Mouse (Mus musculus) stomach, embryonic 16.5 days (tissue): Measurements from ENCODE around the gene Fbxw8. TPM values are rescaled to one million over a fixed set of nuclear protein-coding genes. Genes with fewer than 3 reads are reported as not detected.
A peak's percentile ranks its signal among the peaks of the same experiment; 100 is the strongest.

Source experiments
- ATAC-seq: fragments of 200-750 bp; cut with Nextera tagmentation; 2 replicates; pipeline ENCODE4 v1.8.0; 2017; ENCODE audit warnings: moderate number of reproducible peaks, moderate TSS enrichment; ENCODE audit not compliant: insufficient read depth, low FRiP score
- H3K27ac ChIP-seq: fragments of 300-500 bp; sonication (generic); 2 replicates; pipeline ENCODE4 v1.5.1; 2014; ENCODE audit warnings: low read length
- H3K27me3 ChIP-seq: fragments of 300-500 bp; sonication (generic); 2 replicates; pipeline ENCODE4 v1.6.1; 2014; ENCODE audit warnings: low read length, control low read depth, mixed read lengths; ENCODE audit not compliant: control insufficient read depth, insufficient read depth
- H3K36me3 ChIP-seq: fragments of 300-500 bp; sonication (generic); 2 replicates; pipeline ENCODE4 v1.6.1; 2014; ENCODE audit warnings: low read length; ENCODE audit not compliant: control insufficient read depth, insufficient read depth
- H3K4me1 ChIP-seq: fragments of 300-500 bp; sonication (generic); 2 replicates; pipeline ENCODE4 v1.6.1; 2014; ENCODE audit warnings: low read length, control low read depth, mixed read lengths; ENCODE audit not compliant: control insufficient read depth, insufficient read depth
- H3K4me2 ChIP-seq: fragments of 300-500 bp; sonication (generic); 2 replicates; pipeline ENCODE4 v1.6.1; 2014; ENCODE audit warnings: low read depth, low read length, mixed read lengths
- H3K4me3 ChIP-seq: fragments of 300-500 bp; sonication (generic); replicated peaks from 2 replicates; pipeline ENCODE4 v1.5.1; 2014; ENCODE audit warnings: mild to moderate bottlenecking, low read length
- H3K9ac ChIP-seq: fragments of 300-500 bp; sonication (generic); 2 replicates; pipeline ENCODE4 v1.6.1; 2014; ENCODE audit warnings: low read length
- H3K9me3 ChIP-seq: fragments of 300-500 bp; sonication (generic); replicated peaks from 2 replicates; pipeline ENCODE4 v1.6.1; 2016; ENCODE audit warnings: low read length, control low read depth; ENCODE audit not compliant: control insufficient read depth
- WGBS: fragments of 180-500 bp; shearing (Covaris S2); extraction: QIAGEN DNeasy Blood & Tissue Kit; methylation state at CpG from one replicate; pipeline ENCODE4 v1.1.7; 2014; 5-methylcytosine and 5-hydroxymethylcytosine counted together
- polyA plus RNA-seq: library from polyadenylated mRNA; unstranded; fragments of >200 nt; fragmentation: Nextera tagmentation; extraction: Ambion mirVana; gene quantifications from 2 replicates; pipeline ENCODE4 v1.2.1, GENCODE M21; 2015

The Fbxw8 gene
- polyA plus RNA-seq, 1 experiment from 2014 or later, result 16.5 TPM

DNA sequence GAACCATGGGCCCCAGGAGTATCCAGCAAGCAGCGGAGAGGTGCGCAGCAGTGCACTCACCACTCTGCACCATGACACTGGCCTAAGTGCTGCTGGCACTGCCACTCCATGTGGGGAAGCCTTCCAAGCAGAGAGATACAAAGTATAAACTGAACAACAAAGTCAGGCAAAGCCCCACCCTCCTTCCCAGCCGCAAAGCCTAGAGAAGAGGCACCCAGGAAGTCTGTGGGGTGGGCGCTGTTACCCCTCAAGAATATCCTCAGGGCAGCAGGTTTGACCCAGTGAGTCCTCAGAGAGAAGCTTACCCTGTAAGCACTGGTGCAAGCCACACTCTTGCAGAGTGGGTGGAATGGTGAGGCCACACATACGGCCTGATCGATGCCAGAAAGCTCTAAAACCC, 65.2 kb downstream of the Fbxw8 start:
- Histone ChIP-seq H3K4me1 (peaks cover 9% of the 10 kb centered on the region), H3K4me2 (no peak overlapping the region), H3K4me3 (no peak overlapping the region), H3K9ac (no peak overlapping the region), H3K27ac (no peak overlapping the region), H3K36me3 (peaks cover 20% of the 10 kb centered on the region), H3K9me3 (no peaks in the 10 kb centered on the region), H3K27me3 (no peaks in the 10 kb centered on the region)
- 96% methylated on average over 6 of the region's 6 CpGs for WGBS
- no peak for ATAC-seq

DNA sequence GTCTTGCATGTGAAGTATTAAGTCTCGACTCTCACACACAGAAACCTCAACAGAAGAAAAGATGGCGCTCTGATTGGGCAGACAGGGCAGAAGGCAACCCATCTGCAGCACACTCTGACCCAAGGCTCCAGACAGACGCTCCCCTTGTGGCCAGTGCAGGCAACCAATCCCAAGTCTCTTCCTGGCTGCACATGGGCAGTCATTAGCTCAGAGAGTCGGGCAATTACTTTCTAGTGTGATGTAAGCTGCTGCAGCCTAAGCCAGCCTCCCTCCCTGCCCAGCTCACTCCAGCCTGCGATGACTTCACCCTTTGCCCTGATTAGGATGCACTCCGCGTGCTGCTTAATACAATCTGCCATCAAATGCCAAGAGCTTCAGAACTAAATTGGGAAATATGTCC, 66.2 kb downstream of the Fbxw8 start:
- 63% methylated on average over 7 of the region's 7 CpGs for WGBS
- H3K9ac ChIP-seq, result no peak overlapping the region

DNA sequence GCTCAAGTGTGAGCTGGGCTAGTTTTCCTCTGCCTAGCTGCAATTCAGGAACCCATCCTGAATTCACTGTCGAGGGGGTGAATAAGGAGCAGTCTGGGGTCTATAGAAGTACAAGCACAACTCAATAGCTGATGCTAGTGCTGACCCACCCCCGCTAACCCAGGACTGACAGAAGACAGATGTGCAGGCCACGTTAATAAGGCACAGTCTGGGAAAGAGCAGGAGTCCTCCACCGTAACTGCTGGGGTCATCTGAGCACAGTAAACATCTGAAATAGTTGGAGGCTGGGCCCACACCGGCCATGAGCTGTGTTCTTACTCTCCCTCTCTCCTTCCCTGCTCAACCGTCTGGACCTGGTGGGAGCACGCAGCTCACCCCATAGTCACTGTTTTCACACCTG, 68.3 kb downstream of the Fbxw8 start:
- WGBS, result 25% methylated on average over 7 of the region's 7 CpGs
- H3K27me3 ChIP-seq, result no peaks in the 10 kb centered on the region

More for the DNA sequence above, 66.2 kb downstream of the Fbxw8 start:
- Histone ChIP-seq H3K4me3 (no peak overlapping the region), H3K36me3 (peaks cover 20% of the 10 kb centered on the region), H3K4me2 (no peak overlapping the region), H3K27ac (no peak overlapping the region; the same call in 1 of the 2 replicates), H3K4me1 (peaks cover 14% of the 10 kb centered on the region), H3K9me3 (no peaks in the 10 kb centered on the region), H3K27me3 (no peaks in the 10 kb centered on the region)
- peak; percentile 54 for ATAC-seq

DNA sequence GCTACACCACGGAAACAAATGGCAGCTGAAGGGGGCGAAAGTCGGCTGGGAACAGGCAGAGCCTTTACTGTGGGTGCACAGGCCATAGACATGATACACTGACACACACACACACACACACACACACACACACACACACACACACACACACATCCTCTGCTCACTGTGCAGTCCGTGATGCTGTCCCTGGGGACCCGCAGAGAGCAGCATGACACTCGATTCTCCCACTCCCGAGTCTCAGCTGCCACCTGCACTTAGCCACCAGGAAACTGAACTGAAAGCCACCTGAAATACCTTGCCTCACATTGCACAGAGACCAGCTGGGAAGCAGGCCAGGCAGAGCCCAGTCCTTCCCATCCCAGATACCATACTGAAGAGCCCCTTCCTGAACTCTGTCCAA, 70.0 kb downstream of the Fbxw8 start:
- ATAC-seq, result no peak
- Histone ChIP-seq H3K4me3 (no peak overlapping the region), H3K36me3 (no peaks in the 10 kb centered on the region), H3K9ac (no peak overlapping the region), H3K4me1 (peaks cover 27% of the 10 kb centered on the region), H3K4me2 (no peak overlapping the region), H3K27ac (no peak overlapping the region), H3K27me3 (no peaks in the 10 kb centered on the region), H3K9me3 (no peaks in the 10 kb centered on the region)
- 77% methylated on average over 7 of the region's 7 CpGs for WGBS

More for the DNA sequence above, 68.3 kb downstream of the Fbxw8 start:
- Histone ChIP-seq H3K4me2 (no peak overlapping the region), H3K27ac (peak overlapping the region; percentile 29; the same call in 1 of the 2 replicates), H3K36me3 (peaks cover 12% of the 10 kb centered on the region), H3K4me3 (no peak overlapping the region), H3K4me1 (peaks cover 27% of the 10 kb centered on the region), H3K9ac (no peak overlapping the region), H3K9me3 (no peaks in the 10 kb centered on the region)
- no peak for ATAC-seq

DNA sequence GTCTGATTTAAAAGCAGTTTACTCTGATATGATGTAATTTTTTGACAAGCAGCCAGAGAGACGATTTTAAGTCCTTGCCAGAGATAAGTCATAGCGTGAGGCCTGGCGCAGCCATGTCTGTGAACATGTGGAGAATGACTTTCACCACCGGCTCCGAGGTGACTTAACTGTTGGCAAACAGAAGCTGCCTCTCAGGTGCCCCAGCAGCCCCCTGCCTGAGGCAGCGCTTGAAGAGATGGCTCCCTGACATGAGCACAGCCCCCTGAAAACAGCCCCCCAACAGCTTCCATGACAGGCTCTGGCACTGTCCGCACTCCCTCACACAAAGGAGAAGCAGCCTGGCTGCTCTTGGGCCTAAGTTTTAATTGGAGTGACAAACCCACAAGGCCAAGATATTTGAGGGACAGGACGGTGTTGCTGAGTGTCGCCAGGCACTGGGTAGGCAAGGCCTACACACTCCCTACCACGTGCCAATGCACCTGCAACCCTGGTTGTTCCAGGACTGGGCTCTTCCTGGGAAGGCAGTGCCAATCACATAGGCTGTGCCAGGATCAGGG, 71.0 kb downstream of the Fbxw8 start:
- Histone ChIP-seq H3K27me3 (no peaks in the 10 kb centered on the region), H3K9me3 (no peaks in the 10 kb centered on the region), H3K9ac (no peak overlapping the region), H3K4me2 (no peak overlapping the region), H3K27ac (no peak overlapping the region), H3K4me1 (peaks cover 30% of the 10 kb centered on the region), H3K4me3 (no peak overlapping the region), H3K36me3 (no peaks in the 10 kb centered on the region)
- no peak for ATAC-seq
- WGBS, result 54% methylated on average over 10 of the region's 10 CpGs

DNA sequence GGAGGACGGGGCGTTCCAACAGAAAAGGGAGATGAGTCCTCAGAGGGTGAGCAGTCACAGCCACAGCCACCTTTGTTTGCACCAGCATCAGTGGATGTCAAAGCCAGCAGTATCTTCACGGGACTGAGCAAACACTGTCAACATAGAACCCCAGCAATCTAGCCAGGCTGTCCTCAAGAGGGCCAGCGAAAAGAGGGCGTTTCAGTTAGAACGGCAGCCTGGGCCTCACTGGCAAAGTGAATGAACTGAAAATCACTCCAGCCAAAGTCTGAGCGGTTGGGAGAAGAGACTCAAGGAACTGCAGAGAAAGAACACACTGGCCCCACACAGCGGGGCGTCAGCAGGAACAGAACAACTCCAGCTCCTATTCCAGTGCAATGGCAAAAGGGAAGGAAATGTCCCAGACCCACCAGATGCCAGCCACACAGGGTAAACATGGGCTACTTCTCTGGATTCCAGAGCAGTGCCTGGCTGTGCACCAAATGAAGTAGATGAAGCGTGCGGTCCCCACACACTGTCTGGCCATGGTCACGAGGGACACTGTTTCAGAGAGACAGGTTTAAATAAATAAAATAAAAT, 72.1 kb downstream of the Fbxw8 start:
- no peaks in the 10 kb centered on the region for H3K27me3 ChIP-seq
- 47% methylated on average over 12 of the region's 12 CpGs for WGBS
- H3K9me3 ChIP-seq, result no peaks in the 10 kb centered on the region
- H3K4me2 ChIP-seq, result no peak overlapping the region
- H3K4me3 ChIP-seq, result no peak overlapping the region
- ATAC-seq, result no peak
- H3K27ac ChIP-seq, result peak overlapping the region; percentile 34; the same call in 1 of the 2 replicates
- H3K36me3 ChIP-seq, result no peaks in the 10 kb centered on the region
- no peak overlapping the region for H3K9ac ChIP-seq
- H3K4me1 ChIP-seq, result peaks cover 28% of the 10 kb centered on the region

DNA sequence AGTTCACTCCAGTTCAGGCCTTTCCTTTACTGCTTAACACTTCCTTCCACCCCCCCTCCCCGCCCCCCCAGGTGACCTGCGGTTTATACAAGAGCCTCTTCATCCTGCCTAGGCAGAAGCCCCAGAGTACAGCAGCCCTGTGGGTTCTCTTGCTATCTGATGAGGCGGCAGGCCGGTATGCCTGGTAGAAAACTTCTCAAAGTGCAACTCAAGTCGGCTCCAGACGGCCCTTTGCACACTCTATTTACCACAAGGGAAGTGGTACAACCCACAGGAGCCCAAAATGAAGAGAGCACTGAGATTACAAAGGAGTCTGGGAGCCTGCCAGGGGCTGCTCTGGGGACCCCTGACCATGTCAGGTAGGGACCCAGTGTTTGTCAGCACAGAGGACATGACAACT, 73.3 kb downstream of the Fbxw8 start:
- Histone ChIP-seq H3K9ac (no peak overlapping the region), H3K27ac (no peak overlapping the region), H3K36me3 (no peaks in the 10 kb centered on the region), H3K4me1 (peaks cover 20% of the 10 kb centered on the region), H3K4me3 (no peak overlapping the region), H3K27me3 (no peaks in the 10 kb centered on the region), H3K9me3 (no peaks in the 10 kb centered on the region), H3K4me2 (no peak overlapping the region)
- WGBS, result 69% methylated on average over 6 of the region's 6 CpGs
- ATAC-seq, result no peak

DNA sequence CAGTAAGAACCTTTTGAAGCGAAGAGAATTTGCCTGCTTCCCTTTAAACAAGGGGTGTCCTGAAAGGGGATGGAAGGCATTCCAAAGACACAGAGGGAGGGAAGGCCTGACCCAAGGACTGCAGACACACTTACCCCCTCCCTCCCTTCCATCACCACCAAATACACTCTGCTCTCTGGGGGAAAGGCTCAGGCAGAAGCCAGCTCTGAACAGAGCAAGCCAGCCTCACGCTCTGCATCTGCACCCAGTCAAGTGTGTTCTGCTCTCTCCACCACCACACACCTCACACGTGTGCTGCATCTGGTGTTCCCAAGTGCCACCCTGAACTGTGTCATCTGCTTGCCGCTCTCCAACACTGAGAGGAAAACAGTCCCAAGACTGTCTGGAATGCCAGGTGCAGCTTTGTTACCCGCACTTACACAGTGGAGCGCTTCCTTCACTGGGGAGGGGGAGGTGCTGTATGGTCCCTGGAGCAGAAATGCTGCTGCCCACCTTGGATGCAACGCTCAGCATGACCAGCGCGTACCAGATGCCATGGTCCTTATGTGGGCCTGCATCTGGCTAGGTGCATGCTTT, 73.8 kb downstream of the Fbxw8 start:
- WGBS, result 76% methylated on average over 9 of the region's 9 CpGs
- H3K36me3 ChIP-seq, result peaks cover 1% of the 10 kb centered on the region; the same call in 1 of the 2 replicates

DNA sequence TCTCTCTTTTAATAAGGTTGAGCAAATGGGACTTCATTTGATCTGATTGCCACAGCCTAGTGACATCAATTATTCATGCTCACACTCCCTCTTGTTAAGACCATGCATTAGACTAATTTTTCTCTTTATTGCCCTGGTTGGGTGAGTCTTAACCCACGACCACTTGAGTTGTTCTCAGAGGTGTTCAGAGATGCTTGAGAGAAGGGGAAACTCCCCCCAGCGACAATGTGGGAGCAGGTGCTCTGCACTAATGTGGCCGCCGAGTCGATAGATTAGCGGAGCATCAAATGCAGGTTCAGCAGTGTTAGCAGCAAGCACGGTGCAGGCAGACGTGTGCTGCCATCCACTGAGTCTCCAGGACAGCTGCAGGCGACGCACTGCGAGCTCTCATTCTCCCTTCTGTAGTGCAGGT, 75.4 kb downstream of the Fbxw8 start:
- no peak overlapping the region for H3K4me2 ChIP-seq
- no peak for ATAC-seq
- no peak overlapping the region for H3K4me3 ChIP-seq
- H3K27ac ChIP-seq, result no peak overlapping the region
- H3K36me3 ChIP-seq, result peaks cover 4% of the 10 kb centered on the region; the same call in 1 of the 2 replicates
- no peaks in the 10 kb centered on the region for H3K9me3 ChIP-seq
- no peaks in the 10 kb centered on the region for H3K27me3 ChIP-seq
- 71% methylated on average over 11 of the region's 11 CpGs for WGBS
- no peak overlapping the region for H3K9ac ChIP-seq
- peaks cover 20% of the 10 kb centered on the region for H3K4me1 ChIP-seq

More for the DNA sequence above, 73.8 kb downstream of the Fbxw8 start:
- Histone ChIP-seq H3K4me2 (no peak overlapping the region), H3K9ac (no peak overlapping the region), H3K4me3 (no peak overlapping the region), H3K27me3 (no peaks in the 10 kb centered on the region), H3K27ac (no peak overlapping the region), H3K9me3 (no peaks in the 10 kb centered on the region), H3K4me1 (peaks cover 20% of the 10 kb centered on the region)
- peak; percentile 6; the same call in 1 of the 2 replicates for ATAC-seq
